8 mouse cellular contexts compared by ENCODE assay signal in genomic region chr4:43058753-43059654, GRCm38 (mm10). TPM values are rescaled to one million over a fixed set of nuclear protein-coding genes. Genes with fewer than 3 reads are reported as not detected.
A peak's percentile ranks its signal among the peaks of the same experiment; 100 is the strongest.
DNase-seq lines count a peak whose midpoint lies in the region; ATAC-seq and TF ChIP-seq lines count a peak whose summit lies in the region.

Gene Unc13b, plus strand, starts transcription at chr4:43058953.

- H3K27ac ChIP-seq in forebrain, embryonic 13.5 days, result peak within 1 kb of the TSS; percentile 85
- H3K27ac ChIP-seq in heart, embryonic 16.5 days (ENCODE audit: low read length), result peak within 1 kb of the TSS; percentile 84
- H3K27ac ChIP-seq in liver, embryonic 16.5 days (ENCODE audit: low read length), result no peak within 1 kb of the TSS
- peak within 1 kb of the TSS; percentile 78 for H3K27ac ChIP-seq in neural tube, embryonic 14.5 days (ENCODE audit: low read depth, low read length)
- peak within 1 kb of the TSS; percentile 88 for H3K27ac ChIP-seq in testis, adult 2 months (ENCODE audit: control insufficient read depth, insufficient read depth, low read depth, low read length)

- under 1% methylated on average over 76 of the region's 90 CpGs for WGBS in forebrain, embryonic 13.5 days
- under 1% methylated on average over 86 of the region's 90 CpGs for WGBS in heart, embryonic 16.5 days
- under 1% methylated on average over 89 of the region's 90 CpGs for WGBS in liver, embryonic 16.5 days (ENCODE audit: insufficient replicate concordance)
- under 1% methylated on average over 79 of the region's 90 CpGs for WGBS in neural tube, embryonic 14.5 days

- no peaks in the 10 kb centered on the region for H3K9me3 ChIP-seq in forebrain, embryonic 13.5 days (replicated peaks)
- no peaks in the 10 kb centered on the region for H3K9me3 ChIP-seq in heart, embryonic 16.5 days (replicated peaks; ENCODE audit: control insufficient read depth, low read length)
- no peaks in the 10 kb centered on the region for H3K9me3 ChIP-seq in liver, embryonic 16.5 days (replicated peaks; ENCODE audit: control insufficient read depth, low read length)
- no peaks in the 10 kb centered on the region for H3K9me3 ChIP-seq in neural tube, embryonic 14.5 days (ENCODE audit: control insufficient read depth, low read length)

- H3K9ac ChIP-seq in forebrain, embryonic 13.5 days, result peak within 1 kb of the TSS; percentile 84
- H3K9ac ChIP-seq in heart, embryonic 16.5 days (ENCODE audit: low read length), result peak within 1 kb of the TSS; percentile 82
- H3K9ac ChIP-seq in liver, embryonic 16.5 days (ENCODE audit: low read depth, low read length), result peak within 1 kb of the TSS; percentile 54
- H3K9ac ChIP-seq in neural tube, embryonic 14.5 days (replicated peaks; ENCODE audit: low read depth, low read length), result peak within 1 kb of the TSS; percentile 80

- H3K4me2 ChIP-seq in forebrain, embryonic 13.5 days, result peak within 1 kb of the TSS; percentile 75
- H3K4me2 ChIP-seq in heart, embryonic 16.5 days (ENCODE audit: low read depth, low read length), result peak within 1 kb of the TSS; percentile 73
- peak within 1 kb of the TSS; percentile 99 for H3K4me2 ChIP-seq in liver, embryonic 16.5 days (ENCODE audit: low read depth, low read length)
- peak within 1 kb of the TSS; percentile 67 for H3K4me2 ChIP-seq in neural tube, embryonic 14.5 days (ENCODE audit: low read depth, low read length)

- peak; percentile 85 for TF ChIP-seq POLR2A in testis, adult 2 months (IDR thresholded peaks at IDR 0.05; ENCODE audit: control insufficient read depth, low read depth, low read length)

- ATAC-seq in forebrain, embryonic 13.5 days, result peak; percentile 99
- ATAC-seq in heart, embryonic 16.5 days (replicated peaks; ENCODE audit: extremely low read depth, insufficient read depth, low FRiP score), result peak; percentile 97
- ATAC-seq in liver, embryonic 16.5 days (ENCODE audit: low read depth), result peak; percentile 94
- peak; percentile 96 for ATAC-seq in neural tube, embryonic 14.5 days (ENCODE audit: low read depth)

- H3K36me3 ChIP-seq in forebrain, embryonic 13.5 days (ENCODE audit: poor library complexity, severe bottlenecking), result no peaks in the 10 kb centered on the region
- no peaks in the 10 kb centered on the region for H3K36me3 ChIP-seq in heart, embryonic 16.5 days (ENCODE audit: control insufficient read depth, insufficient read depth)
- no peaks in the 10 kb centered on the region for H3K36me3 ChIP-seq in liver, embryonic 16.5 days (ENCODE audit: control insufficient read depth, insufficient read depth)
- no peaks in the 10 kb centered on the region for H3K36me3 ChIP-seq in neural tube, embryonic 14.5 days (ENCODE audit: control insufficient read depth, insufficient read depth, low read length)
- H3K36me3 ChIP-seq in testis, adult 2 months (ENCODE audit: control insufficient read depth, insufficient read depth, low read length), result no peaks in the 10 kb centered on the region

- DNase-seq in ES-CJ7 (ENCODE audit: low read depth, low spot score), result peak; percentile 94
- peak; percentile 85 for DNase-seq in cerebellum, adult 11 months
- peak; percentile 96 to 98 for DNase-seq in kidney, postnatal 25 days

- no peaks in the 10 kb centered on the region for H3K27me3 ChIP-seq in forebrain, embryonic 13.5 days
- no peaks in the 10 kb centered on the region for H3K27me3 ChIP-seq in heart, embryonic 16.5 days (ENCODE audit: control insufficient read depth, insufficient read depth, low read length)
- peaks cover 35% of the 10 kb centered on the region for H3K27me3 ChIP-seq in liver, embryonic 16.5 days (ENCODE audit: control insufficient read depth, insufficient read depth, low read depth, low read length)
- H3K27me3 ChIP-seq in neural tube, embryonic 14.5 days (ENCODE audit: control insufficient read depth, insufficient read depth, low read length), result no peaks in the 10 kb centered on the region
- no peaks in the 10 kb centered on the region for H3K27me3 ChIP-seq in testis, adult 2 months (ENCODE audit: control insufficient read depth, insufficient read depth, low read length)

- peaks cover 21% of the 10 kb centered on the region for H3K4me1 ChIP-seq in forebrain, embryonic 13.5 days
- peaks cover 12% of the 10 kb centered on the region for H3K4me1 ChIP-seq in heart, embryonic 16.5 days (ENCODE audit: control insufficient read depth, insufficient read depth, low read length)
- H3K4me1 ChIP-seq in liver, embryonic 16.5 days (ENCODE audit: control insufficient read depth, low read depth, low read length), result peaks cover 14% of the 10 kb centered on the region
- no peaks in the 10 kb centered on the region; the same call in 1 of the 2 replicates for H3K4me1 ChIP-seq in neural tube, embryonic 14.5 days (ENCODE audit: control insufficient read depth, insufficient read depth, low read length)
- H3K4me1 ChIP-seq in testis, adult 2 months (ENCODE audit: control insufficient read depth, insufficient read depth, low read length), result peaks cover 7% of the 10 kb centered on the region

- TF ChIP-seq CTCF in testis, adult 2 months (IDR thresholded peaks at IDR 0.05; ENCODE audit: control insufficient read depth, insufficient read depth, insufficient replicate concordance, low read depth, low read length), result no peak

- H3K4me3 ChIP-seq in forebrain, embryonic 13.5 days, result peak within 1 kb of the TSS; percentile 79
- H3K4me3 ChIP-seq in heart, embryonic 16.5 days (ENCODE audit: low read length), result peak within 1 kb of the TSS; percentile 74
- H3K4me3 ChIP-seq in liver, embryonic 16.5 days (ENCODE audit: low read depth, low read length), result peak within 1 kb of the TSS; percentile 69
- peak within 1 kb of the TSS; percentile 78 for H3K4me3 ChIP-seq in neural tube, embryonic 14.5 days (ENCODE audit: low read depth, low read length)
- H3K4me3 ChIP-seq in testis, adult 2 months (ENCODE audit: control insufficient read depth, low read depth, low read length), result peak within 1 kb of the TSS; percentile 97

RNA-seq across cellular contexts. Expression of gene Unc13b, which starts in this region (rescaled TPM):
- 15.1 and 15.2 TPM in 2 replicates for polyA plus RNA-seq in forebrain, embryonic 13.5 days (2015; fragmentation: Nextera tagmentation; extraction: Ambion mirVana)
- polyA plus RNA-seq in heart, embryonic 16.5 days (2015; fragmentation: Nextera tagmentation; extraction: Ambion mirVana), result 9.1 and 11.3 TPM in 2 replicates
- polyA plus RNA-seq in liver, embryonic 16.5 days (2015; fragmentation: Nextera tagmentation; extraction: Ambion mirVana), result 0.51 and 0.57 TPM in 2 replicates
- 17.5 and 20.3 TPM in 2 replicates for polyA plus RNA-seq in neural tube, embryonic 14.5 days (2014; fragmentation: Nextera tagmentation; extraction: Ambion mirVana)
- polyA plus RNA-seq in testis, adult 2 months (2012; rRNA removed), result 17.4 and 20.6 TPM in 2 replicates

Comparison
In these comparisons a context has a peak if more than half of its experiments do, and no peak if none do; other contexts are left out.
1. Peak in ATAC-seq, H3K4me3 ChIP-seq, H3K9ac ChIP-seq and H3K4me2 ChIP-seq in liver, embryonic 16.5 days; RNA of the gene not detected or under 1 TPM.